Mouse (Mus musculus): ENCODE results near the gene Slc11a2.

GRCm38 (mm10) chr15:100380104-100380503 lies 44.8 kb downstream of the Slc11a2 start:
- TF ChIP-seq CTCF (IDR thresholded peaks at IDR 0.05; ENCODE audit: borderline replicate concordance, extremely low read depth, insufficient read depth, insufficient read length) (no peak), POLR2A (IDR thresholded peaks at IDR 0.05; ENCODE audit: borderline replicate concordance, extremely low read depth, insufficient read depth, insufficient read length, poor library complexity, severe bottlenecking) (no peak)
